22 mouse cellular contexts compared by ENCODE assay signal in the genomic region with DNA sequence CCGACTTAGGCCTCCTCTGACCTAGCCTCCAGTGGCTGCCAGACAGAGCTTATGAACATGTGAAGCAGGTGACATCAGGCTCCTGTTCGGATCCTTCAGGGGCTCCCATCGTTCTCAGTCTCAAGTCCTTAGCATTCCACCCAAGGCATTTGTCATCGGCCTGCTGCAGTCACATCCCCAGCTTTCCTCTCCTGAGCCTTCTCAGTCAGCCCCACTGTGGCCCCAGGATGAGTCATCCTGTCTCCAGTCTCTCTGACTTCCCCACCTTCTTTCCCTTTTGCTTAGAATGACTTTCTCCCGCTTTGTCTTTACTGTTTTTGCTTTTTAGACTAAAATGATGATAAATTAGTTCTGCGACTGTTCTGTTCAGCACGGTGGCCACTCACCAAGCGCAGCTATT. TPM values are rescaled to one million over a fixed set of nuclear protein-coding genes. Genes with fewer than 3 reads are reported as not detected.
DNase-seq lines count a peak whose midpoint lies in the region; ATAC-seq and TF ChIP-seq lines count a peak whose summit lies in the region.
"Had no signal": no experiment of that assay in that cellular context is flagged by ENCODE, and none has a peak within 500 bp of the region (broad histone marks: within the 10 kb centered on the region; RNA-seq: fewer than 3 reads in every experiment).

No protein-coding gene starts in this region.

- TF ChIP-seq CTCF in stomach, postnatal 0 days (IDR thresholded peaks at IDR 0.05; ENCODE audit: low read depth), result no peak

- no peaks in the 10 kb centered on the region for H3K27me3 ChIP-seq in stomach, postnatal 0 days (ENCODE audit: control insufficient read depth, insufficient read depth, low read length)
- H3K27me3 ChIP-seq: hindbrain, embryonic 12.5 days; midbrain, embryonic 12.5 days; neural tube, embryonic 13.5 days had no signal

- H3K27ac ChIP-seq in stomach, postnatal 0 days (replicated peaks), result no peak overlapping the region
- H3K27ac ChIP-seq: heart, adult 2 months; heart, embryonic 13.5 days; hindbrain, embryonic 12.5 days; limb, embryonic 12.5 days; midbrain, embryonic 12.5 days; neural tube, embryonic 13.5 days had no signal

- 53% methylated on average over 8 of the region's 8 CpGs for WGBS in stomach, postnatal 0 days

- DNase-seq in frontal cortex, postnatal 10 days (ENCODE audit: low spot score in 2 of 2), result no peak
- DNase-seq in induced T-regulatory cell, adult 2 months (ENCODE audit: low read depth), result peak; percentile 41
- no peak for DNase-seq in stomach, postnatal 0 days (ENCODE audit: low spot score)
- DNase-seq in right cerebral cortex, postnatal 25 days, result no peak
- no peak for DNase-seq in spleen, postnatal 4 days (ENCODE audit: low spot score in 2 of 2)
- DNase-seq: adrenal gland, adult 8-10 months; cerebellum, adult 9-10 months; gastrocnemius, postnatal 36 days; heart, adult 2 months; kidney, adult 9 months; kidney, postnatal 25 days; liver, postnatal 0 days had no signal

- TF ChIP-seq EP300 in stomach, postnatal 0 days (optimal IDR thresholded peaks at IDR 0.05), result no peak

- no peaks in the 10 kb centered on the region for H3K36me3 ChIP-seq in stomach, postnatal 0 days (ENCODE audit: control insufficient read depth, insufficient read depth, low read length)
- H3K36me3 ChIP-seq: heart, embryonic 13.5 days; hindbrain, embryonic 12.5 days; limb, embryonic 12.5 days; midbrain, embryonic 12.5 days; neural tube, embryonic 13.5 days had no signal

- H3K4me3 ChIP-seq in stomach, postnatal 0 days (ENCODE audit: low read depth, low read length), result no peak overlapping the region
- H3K4me3 ChIP-seq: heart, adult 2 months; heart, embryonic 13.5 days; hindbrain, embryonic 12.5 days; limb, embryonic 12.5 days; midbrain, embryonic 12.5 days; neural tube, embryonic 13.5 days had no signal

- H3K9ac ChIP-seq in stomach, postnatal 0 days (ENCODE audit: low read length), result no peak overlapping the region
- H3K9ac ChIP-seq: heart, embryonic 13.5 days; hindbrain, embryonic 12.5 days; limb, embryonic 12.5 days; liver, postnatal 0 days; midbrain, embryonic 12.5 days; neural tube, embryonic 13.5 days had no signal

- H3K4me2 ChIP-seq in stomach, postnatal 0 days (replicated peaks; ENCODE audit: low read depth), result no peak overlapping the region
- H3K4me2 ChIP-seq: heart, embryonic 13.5 days; hindbrain, embryonic 12.5 days; limb, embryonic 12.5 days; liver, embryonic 11.5 days; midbrain, embryonic 12.5 days; neural tube, embryonic 13.5 days had no signal

- no peaks in the 10 kb centered on the region for H3K4me1 ChIP-seq in stomach, postnatal 0 days (replicated peaks; ENCODE audit: control insufficient read depth, insufficient read depth)
- H3K4me1 ChIP-seq: limb, embryonic 12.5 days had no signal

- H3K9me3 ChIP-seq in stomach, postnatal 0 days (ENCODE audit: control insufficient read depth, low read length), result no peaks in the 10 kb centered on the region
- H3K9me3 ChIP-seq: heart, embryonic 13.5 days; hindbrain, embryonic 12.5 days; limb, embryonic 12.5 days; midbrain, embryonic 12.5 days; neural tube, embryonic 13.5 days had no signal

- peak; percentile 38; the same call in 1 of the 2 replicates for ATAC-seq in frontal cortex, adult (ENCODE audit: low TSS enrichment)
- peak; percentile 37 for ATAC-seq in CD4-positive, CD25-positive, alpha-beta regulatory T cell, adult 4 months
- ATAC-seq in stomach, postnatal 0 days (ENCODE audit: low FRiP score, low TSS enrichment), result 0 out of 2 replicates have a peak, but pooled peaks have one; percentile 55
- ATAC-seq: forebrain, embryonic 14.5 days; liver, postnatal 0 days; lung, postnatal 0 days had no signal

RNA-seq across cellular contexts. Expression of a gene that starts 17.8 kb away (rescaled TPM):
- polyA plus RNA-seq in CD4-positive, CD25-positive, alpha-beta regulatory T cell, adult 4 months (2017; shearing (Covaris generic)), result under 1 TPM in 1 of 2 experiments, not detected in 1; 0.30 TPM
- 20.5 and 24.3 TPM in 2 replicates for polyA plus RNA-seq in stomach, postnatal 0 days (2015; fragmentation: Nextera tagmentation; extraction: Ambion mirVana)
- polyA plus RNA-seq: forebrain, embryonic 14.5 days had no signal

RNA-seq across cellular contexts. Expression of a gene that starts 57.2 kb away (rescaled TPM):
- polyA plus RNA-seq in CD4-positive, CD25-positive, alpha-beta regulatory T cell, adult 4 months (2017; shearing (Covaris generic)), result 10 to 100 TPM; 58.7 to 84.9 TPM
- 8.5 and 9.4 TPM in 2 replicates for polyA plus RNA-seq in stomach, postnatal 0 days (2015; fragmentation: Nextera tagmentation; extraction: Ambion mirVana)

Comparison
In these comparisons a context has a peak if more than half of its experiments do, and no peak if none do; other contexts are left out.
1. RNA of a gene that starts 17.8 kb away (polyA plus RNA-seq): 20.5 to 24.3 TPM in stomach, postnatal 0 days; 0.30 TPM in CD4-positive, CD25-positive, alpha-beta regulatory T cell, adult 4 months; every median in the first group is over 10 times any median in the second.
2. Peak in every context shown above with its lines, with median percentiles within 50 percentile points of each other: ATAC-seq.